Mouse (Mus musculus) lung, postnatal 10 days (tissue): ENCODE data around the gene Trim15.
"Not testable (repeated sequence)": the region's sequence is repeated elsewhere in the genome, so short reads cannot be mapped to it uniquely, and the experiment has no call there.

ENCODE experiments used
- DNase-seq: peaks from one replicate; pipeline ENCODE4 v3.0.0; 2021

Trim15 gene

DNA sequence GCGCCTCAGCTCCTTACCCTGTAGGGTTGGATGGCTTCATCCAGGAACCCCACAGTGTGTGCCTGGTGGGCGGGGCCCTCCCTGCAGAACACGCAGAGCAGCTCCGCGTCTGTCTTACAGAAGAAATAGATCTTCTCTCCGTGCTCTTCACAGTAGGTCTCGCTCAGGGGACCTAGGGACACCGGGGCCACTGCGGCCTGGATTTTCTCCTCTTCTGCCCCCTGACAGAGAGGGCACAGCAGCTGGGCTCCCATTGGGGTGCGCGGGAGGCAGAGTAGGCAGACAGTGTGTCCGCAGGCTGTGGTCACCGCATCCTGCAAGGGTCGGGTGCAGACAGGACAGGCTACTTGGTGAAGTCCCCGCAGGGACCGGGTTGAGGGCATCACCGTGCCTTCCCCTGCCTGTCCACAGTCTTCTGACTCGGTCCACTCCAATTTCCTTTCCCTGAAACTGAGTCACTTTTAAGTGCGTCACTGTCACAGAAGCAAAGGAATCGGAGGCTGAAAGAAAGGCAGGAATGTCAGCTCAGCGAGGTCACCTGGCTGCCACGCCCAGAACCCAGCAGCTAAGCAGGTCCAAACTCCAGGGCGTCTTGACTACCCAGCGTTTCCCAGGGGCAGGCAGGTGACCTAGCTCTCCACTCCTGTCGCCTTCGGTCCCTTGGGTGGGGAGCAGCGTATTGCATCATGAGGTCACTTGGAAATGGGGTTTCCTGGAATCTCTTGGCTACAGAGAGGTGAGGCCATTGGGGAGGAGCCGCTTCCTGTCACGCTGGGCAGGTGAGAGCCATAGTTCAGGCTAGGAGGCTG is at the start of gene Trim15:
Gene Trim15, minus strand, starts transcription at position 492 of the 809 bp plus-strand sequence.
- no peak for DNase-seq

DNA sequence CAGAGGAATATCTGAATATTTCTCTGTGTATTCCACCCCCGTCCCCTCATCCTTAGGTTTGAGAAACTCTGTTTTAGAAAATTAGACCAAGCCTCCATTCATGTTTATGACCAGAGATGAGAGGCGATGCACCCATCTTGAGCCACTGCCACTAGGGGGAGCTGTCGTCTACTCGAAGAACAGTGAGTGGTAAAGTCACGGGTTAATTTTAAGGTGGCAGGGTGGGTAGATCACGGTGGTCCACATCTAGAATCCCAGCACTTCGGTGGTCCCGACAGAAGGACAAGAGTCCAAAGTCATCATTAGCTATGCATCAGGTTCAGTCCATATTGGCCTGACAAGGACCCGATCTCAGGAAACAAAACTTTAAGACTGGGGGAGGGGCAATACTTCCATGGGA is 48.1 kb upstream of the Trim15 start:
- DNase-seq, result peak; percentile 68

DNA sequence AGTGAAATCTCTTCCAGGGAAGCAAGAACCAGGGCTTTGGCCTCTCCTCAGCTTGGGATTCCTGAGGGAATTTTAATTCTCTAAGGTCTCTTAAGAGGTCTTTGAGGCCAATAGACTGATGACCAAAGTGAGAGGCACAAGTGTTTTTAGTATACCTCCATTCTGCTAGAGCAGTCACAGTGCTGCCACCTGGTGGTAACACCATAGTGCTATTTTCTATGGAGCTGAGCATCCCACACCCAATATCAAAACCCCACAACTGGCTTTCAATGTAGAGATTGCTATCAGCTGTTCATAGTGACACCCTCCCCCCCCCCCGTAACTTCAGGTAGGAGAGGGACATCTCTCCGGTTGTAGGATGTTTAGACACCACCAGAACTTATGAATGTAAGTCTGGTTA is 47.1 kb upstream of the Trim15 start:
- peak; percentile 85 for DNase-seq

DNA sequence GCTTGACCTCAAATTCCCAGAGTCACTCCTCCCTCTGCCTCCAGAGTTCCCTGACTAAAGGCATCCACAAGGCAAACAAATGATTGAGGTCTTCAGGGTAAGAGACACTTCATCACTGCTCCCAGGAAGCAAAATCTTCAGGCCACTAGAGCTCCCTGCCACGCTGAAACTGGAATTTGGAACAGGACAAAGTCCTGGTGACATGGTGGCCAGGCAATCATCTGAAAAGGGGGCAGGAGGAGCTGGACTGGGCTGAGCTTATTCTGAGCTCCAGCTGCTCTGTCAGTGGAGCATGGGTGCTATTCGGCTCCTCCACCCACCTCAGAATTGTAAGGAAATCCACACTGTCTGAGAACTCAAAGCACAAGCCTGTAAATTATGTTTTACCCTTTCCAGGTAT is 45.0 kb upstream of the Trim15 start:
- no peak for DNase-seq

DNA sequence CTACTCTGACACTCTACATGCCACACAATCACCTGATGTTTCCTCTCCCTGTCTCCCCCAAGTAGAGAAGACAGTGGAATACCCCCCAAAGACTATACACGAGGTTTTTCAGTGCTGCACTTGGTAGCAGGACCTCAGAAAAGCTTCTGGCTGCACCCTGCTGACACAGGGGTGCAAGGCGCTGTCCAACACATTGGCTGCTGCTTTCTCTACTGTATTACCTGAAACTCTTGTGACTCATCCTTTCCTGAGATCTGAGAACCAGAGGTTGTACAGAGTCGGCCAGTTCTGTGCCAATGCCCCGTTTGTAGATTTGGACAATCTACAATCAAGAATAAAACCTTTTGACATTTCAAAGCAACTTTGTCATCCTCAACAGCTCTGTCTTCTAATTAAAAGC is 42.8 kb upstream of the Trim15 start:
- no peak for DNase-seq

DNA sequence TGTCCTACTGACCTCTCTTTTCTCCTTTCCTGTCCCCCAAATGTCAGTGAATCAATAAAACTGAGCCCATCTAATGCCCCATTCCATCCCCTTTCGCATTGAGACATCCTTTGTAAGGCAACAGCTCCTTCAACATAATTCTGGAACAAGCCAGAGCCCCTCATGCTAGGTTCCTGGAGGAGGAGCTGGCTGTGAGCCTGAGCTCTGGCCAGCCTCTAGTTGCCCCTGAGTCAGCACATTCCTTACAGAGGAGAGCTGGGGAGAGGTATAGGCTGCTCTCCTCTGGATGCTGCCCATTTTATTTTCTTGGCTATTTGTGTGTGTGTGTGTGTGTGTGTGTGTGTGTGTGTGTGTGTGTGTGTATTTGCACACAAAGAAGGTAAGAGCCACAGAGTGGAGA is 41.2 kb upstream of the Trim15 start:
- no peak for DNase-seq

DNA sequence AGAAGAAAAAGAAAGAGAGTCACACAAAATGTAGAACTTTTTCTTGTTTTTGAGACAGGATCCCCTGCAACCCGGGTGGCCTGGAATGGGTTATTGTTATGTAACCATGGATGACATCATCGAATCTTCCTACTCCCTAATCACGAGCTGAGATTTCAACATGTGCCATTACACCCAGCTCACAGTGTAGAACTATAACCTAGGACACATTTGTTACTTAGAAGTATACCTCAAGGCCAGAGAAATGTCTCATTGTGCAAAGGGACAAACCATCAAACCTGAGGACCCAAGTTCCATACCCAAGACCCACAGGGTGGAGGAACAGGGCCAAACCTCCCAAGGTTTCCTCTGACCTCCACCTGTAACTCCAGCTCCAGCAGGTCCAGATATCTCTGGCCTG is 36.6 kb upstream of the Trim15 start:
- no peak for DNase-seq

DNA sequence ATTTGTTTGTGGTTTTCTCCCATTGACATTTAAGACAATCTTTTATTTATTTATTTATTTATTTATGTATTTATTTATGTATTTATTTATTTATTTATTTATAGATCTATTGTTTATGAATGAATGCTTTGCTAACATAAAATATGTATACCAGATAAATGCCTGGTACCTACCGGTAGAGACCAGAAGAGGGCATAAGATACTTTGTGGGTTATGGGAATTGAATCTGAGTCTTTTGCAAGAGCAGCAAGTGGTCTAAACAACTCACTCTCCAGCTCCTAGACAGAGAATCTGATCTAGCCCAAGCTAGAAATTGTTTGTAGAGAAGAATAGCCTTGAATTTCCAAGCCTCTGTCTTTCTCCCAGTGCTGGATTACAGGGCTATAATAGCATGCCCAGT is 33.7 kb upstream of the Trim15 start:
- DNase-seq, result peak; percentile 6

DNA sequence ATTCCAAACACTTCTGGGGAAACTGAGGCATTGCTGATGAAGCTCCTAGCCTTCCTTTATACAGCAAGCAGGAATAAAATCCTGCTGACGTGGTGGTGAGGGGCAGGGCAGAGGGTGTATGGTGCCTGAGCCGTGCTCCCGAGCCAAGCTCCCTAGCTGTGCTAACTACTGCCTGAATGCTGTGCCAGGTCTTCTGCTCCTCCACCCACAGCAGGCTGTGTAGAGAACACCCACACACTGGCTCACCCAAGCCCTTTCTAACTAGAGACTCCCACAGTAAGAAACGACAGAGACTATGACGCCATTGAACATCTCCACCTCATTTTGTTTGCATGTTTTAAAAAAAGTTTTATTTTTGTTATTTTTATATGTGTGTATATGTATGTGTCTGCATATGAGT is 33.0 kb upstream of the Trim15 start:
- no peak for DNase-seq

DNA sequence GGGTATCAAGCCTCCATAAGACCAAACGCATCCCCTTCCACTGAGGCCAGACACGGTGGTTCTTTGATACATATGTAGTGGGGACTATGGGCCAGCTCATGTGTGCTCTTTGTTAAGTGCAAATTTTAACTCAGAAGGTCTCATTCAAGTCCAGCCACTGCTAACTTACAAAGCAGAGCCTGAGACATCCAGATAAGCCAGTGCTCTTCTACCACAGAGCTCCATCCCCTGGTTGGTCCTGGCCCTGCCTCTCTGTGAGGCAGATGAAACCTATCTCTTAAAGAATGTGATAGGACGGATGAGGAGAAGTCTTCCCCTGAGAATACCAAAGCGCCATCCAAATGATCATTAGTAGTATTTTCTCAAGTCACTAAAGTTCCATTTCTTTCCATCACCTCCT is 32.4 kb upstream of the Trim15 start:
- no peak for DNase-seq

DNA sequence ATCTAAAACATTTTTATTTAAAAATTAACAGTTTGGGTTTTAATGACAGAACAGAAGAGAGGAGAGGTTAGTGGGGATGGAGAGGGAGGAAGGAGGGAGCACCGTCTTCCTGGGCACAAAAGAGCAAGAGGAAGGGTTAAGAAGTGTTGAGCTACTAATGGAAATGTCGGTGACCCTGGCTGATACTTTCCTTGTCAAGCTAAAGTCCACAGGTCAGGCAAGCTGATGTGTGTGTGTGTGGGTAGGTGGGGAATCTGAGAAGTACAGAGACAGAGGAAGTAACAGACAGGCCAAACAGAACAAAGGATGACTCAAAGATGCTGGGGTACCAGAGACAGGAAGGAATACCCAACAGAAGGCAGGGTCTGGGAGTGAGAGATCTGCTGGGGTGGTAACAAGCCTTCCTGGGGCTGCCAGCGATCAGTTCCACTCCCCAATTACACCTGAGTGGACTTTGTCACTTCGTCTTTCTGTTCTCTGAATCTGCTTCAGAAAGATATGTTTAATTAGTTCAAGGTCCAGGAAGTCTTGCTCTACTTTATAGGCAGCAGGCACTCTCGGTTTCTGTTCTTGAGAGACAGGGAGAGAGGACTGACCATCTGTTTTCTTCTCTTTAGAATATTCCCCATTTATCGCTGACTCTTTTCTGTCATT is 30.7 kb upstream of the Trim15 start, which contains the start of gene Trim31:
Gene Trim31, plus strand, starts transcription at position 567 of the 654 bp plus-strand sequence.
- DNase-seq, result no peak

DNA sequence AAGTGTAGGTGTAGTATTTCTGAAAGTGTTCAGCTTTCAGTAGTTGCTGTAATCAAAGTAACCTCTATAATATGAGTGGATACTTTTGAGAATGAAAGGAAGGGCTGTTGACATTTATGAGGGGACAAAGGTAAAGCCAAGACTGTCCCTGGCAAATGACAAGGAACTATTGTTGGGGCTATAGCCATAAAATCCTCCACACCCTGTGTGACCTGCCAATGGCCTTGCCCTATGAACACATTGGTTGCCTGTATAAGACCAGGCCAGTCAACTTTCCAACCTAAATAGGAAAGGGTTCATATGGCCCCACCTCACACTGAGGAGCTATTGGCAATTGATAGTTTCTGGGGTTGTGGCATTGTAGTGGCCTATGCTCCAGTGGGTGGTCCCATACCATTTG is 30.1 kb upstream of the Trim15 start:
- no peak for DNase-seq

DNA sequence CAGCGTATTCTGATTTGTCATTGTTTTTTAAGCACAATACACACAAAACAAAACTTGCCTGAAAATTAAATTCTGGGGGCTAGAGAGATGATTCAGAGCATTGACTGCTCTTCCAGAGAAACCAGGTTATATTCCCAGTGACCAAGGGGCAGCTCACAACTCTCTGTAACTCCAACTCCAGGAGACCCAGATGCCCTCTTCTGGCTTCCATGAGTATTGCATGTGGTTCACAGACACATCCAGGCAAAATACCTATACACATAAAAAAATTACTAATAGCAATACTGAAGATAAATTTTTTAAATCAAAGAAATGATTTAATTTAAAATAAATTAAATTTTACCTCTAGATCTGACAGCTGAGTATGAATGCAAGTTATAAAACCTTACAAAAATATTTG is 29.6 kb upstream of the Trim15 start:
- DNase-seq, result peak; percentile 63

DNA sequence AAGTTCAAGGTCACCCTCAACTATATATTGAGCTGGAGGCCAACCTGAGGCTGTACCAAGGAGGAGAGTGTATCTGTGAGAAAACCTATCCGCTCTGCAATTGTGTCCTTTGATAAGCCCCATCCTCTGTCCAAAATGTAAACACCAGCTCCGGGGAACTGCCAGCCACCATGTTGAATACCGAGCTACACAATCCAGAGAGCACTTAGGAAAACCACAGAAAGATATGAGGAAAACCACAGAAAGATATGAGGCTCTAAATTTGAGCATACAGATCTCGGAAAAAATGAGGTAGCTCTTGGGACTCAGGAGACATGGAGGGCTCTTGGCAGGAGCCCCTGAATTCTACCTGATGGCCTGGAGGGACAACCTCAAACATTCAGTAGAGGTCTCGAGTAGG is 26.4 kb upstream of the Trim15 start:
- no peak for DNase-seq

DNA sequence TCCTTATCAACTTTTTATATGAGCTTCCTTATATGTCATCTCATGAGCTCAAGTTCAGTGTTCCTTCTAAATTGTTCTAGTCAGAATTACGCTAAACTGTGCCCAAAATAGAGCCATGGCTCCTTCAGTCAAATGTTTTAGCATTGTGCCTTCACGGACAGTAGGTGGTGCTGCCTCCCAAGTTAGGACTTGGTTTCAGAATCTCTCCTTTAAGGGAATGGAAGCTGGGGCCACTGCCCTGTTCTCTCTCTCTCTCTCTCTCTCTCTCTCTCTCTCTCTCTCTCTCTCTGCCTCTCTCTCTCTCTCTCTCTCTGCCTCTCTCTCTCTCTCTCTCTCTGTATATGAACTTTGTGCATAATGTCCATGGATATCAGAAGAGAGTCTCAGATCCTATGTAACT is 25.4 kb upstream of the Trim15 start:
- DNase-seq, result peak; percentile 59

DNA sequence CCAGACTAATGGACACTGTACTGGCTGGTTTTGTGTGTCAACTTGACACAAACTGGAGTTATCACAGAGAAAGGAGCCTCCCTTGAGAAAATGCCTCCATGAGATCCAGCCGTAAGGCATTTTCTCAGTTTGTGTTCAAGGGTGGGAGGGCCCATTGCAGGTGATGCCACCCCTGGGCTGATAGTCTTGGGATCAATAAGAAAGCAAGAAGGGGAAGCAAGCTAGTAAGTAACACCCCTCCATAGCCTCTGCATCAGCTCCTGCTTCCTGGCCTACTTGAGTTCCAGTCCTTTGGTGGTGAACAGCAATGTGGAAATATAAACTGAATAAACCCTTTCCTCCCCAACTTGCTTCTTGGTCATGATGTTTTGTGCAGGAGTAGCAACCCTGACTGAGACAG is 24.5 kb upstream of the Trim15 start:
- not testable (repeated sequence) for DNase-seq

DNA sequence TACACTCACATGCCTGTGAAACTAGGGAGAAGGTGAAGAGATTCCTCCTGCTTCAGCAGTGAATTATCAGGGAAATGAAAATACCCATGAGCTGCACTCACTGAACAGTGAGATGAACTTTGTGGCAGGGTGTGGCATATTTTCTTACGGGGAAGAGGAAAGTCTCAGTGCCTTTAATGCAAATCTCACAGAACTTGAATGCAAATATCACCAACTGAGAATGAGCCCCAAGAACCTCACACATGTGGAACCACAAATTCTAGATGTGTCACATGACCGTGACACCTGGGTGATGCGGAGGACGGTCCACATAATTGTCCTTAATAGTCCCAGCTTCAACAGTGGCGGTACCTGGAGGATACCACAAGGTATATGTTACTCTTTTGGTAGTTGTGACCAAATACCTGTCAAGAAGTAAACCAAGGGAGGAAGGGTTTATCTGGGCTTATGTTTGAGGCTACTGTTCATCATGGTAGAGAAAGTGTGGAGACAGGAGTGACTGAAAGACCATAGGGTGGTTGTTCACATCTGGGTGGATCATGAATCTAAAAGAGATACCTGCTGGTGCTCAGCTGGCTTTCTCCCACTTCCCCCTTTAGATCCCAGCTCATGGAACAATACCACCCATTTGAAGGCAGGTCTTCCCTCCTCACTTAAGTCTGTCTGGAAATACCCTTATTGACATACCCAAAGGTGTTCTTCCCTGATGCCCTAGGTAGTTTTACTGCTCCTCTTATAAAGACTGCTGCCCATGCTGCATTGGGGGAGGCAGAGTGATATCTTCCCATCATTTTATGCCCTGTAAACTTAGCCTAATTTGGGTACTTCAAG is 23.3 kb upstream of the Trim15 start, which contains the start of gene Trim40:
Gene Trim40, minus strand, starts transcription at position 51 of the 831 bp plus-strand sequence.
- no peak for DNase-seq

DNA sequence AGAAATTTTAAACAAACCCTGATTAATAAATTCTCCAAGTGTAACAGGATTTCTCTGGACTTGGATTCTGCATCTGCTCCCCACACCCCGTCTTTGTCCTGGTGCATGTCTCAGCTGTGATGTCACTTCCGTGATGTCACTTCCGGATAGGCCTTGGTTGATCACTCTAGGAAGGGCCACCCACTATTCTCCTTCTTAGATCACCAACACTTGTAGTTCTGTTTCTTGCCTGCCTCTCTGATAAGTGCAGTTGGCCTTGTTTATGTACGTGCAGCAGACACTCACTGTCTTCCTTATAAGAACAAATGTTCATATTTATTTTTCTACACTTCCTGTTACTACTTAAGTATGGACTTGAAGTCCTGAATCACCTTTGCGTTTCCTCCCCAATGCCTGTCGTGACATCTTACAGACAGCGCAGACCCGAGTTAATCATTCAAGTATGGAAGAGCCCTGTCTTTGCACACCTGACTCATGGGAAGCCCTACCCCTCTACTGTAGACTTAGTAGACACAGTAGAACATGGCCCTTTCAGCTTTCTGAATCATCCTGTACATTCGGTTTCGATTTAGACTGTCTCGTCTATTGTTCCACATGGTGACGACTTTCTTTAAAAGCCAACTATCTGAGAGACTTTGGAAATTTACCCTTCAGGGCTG is 18.3 kb upstream of the Trim15 start:
- DNase-seq, result no peak

DNA sequence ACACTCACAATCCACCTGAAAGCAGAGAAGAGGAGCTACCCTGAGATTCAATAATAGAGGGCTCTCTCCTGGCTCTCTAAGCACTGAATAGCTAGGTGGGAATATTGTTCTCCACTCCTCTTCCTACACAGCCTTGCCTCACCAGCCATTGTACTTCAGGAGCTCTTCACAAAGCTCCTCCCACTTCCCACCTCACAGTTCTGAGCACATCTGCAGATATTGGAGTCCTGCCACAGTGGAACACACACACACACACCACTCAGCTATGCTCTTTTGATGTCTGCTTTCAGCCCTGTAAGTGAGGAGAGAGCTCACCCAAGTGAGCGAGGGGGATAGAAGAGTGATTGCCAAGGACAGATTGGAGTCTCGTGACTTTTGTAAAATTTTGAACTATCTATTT is 16.3 kb upstream of the Trim15 start:
- DNase-seq, result peak; percentile 7

DNA sequence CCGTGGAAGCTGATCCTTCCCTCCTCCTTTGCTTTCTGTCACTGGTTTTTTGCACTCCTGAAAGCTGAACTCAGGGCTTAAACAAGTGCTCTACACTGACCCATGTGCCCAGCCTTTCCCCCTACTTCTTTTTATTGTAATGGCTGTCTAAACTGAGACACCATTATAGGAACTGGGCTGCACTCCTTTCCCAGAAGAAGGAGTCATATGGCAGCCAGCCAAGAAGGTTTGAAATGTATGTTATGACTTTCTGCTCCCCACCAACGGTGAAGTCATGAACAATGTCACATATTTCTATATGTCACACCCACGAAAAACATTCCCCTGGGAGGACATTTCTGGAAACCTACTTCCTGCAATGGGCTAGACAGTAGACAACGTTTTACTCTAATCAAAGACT is 7.6 kb upstream of the Trim15 start:
- DNase-seq, result no peak

DNA sequence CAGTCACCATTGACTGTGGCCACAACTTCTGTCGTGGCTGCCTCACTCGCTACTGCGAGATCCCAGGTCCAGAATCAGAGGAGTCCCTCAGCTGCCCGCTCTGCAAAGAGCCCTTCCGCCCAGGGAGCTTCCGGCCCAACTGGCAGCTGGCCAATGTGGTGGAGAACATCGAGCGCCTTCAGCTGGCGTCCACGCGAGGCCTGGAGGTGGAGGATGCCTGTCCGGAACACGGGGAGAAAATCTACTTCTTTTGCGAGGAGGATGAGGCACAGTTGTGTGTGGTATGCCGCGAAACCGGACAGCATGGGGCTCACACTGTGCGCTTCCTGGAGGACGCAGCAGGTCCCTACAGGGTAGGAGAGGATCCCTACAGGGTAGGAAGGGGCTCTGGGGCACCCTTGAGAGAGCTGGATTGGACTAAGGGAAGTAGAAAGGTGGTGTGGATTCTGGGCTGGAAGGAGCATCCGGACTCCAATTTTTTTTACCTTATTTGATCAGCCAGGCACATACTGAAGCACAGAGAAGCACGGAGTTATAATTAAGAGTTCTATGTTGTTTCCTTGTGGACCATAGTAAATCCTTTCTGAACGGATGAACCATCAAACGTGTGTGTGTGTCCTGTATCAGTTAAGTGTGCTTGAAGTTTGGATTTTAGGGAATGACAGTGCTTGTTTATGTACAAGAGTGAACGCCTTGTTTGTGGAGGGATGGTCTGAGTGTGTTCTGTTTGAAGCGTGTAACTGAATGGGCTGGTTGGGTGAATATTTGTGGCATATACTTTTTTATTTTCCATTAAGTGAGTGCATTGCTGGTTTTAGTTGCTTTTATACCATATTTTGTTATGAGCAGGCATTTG is 3.2 kb upstream of the Trim15 start:
- peak; percentile 62 for DNase-seq
